8 mouse cellular contexts compared by ENCODE assay signal in genomic region chr5:3543629-3544479, GRCm38 (mm10). TPM values are rescaled to one million over a fixed set of nuclear protein-coding genes. Genes with fewer than 3 reads are reported as not detected.
DNase-seq lines count a peak whose midpoint lies in the region; ATAC-seq lines count a peak whose summit lies in the region.

TSS of gene Fam133b (plus strand) at chr5:3543833.

- H3K36me3 ChIP-seq in forebrain, embryonic 10.5 days (replicated peaks) = peaks cover 23% of the 10 kb centered on the region
- H3K36me3 ChIP-seq in heart, embryonic 16.5 days (ENCODE audit: control insufficient read depth, insufficient read depth) = 0 out of 2 replicates have a peak, but pooled peaks cover 3% of the 10 kb centered on the region
- peaks cover 11% of the 10 kb centered on the region for H3K36me3 ChIP-seq in liver, embryonic 15.5 days (replicated peaks)
- H3K36me3 ChIP-seq in neural tube, embryonic 12.5 days = peaks cover 4% of the 10 kb centered on the region; the same call in 1 of the 2 replicates

- H3K9ac ChIP-seq in heart, embryonic 16.5 days (ENCODE audit: low read length) = peak within 1 kb of the TSS; percentile 97
- peak within 1 kb of the TSS; percentile 97 for H3K9ac ChIP-seq in liver, embryonic 15.5 days
- peak within 1 kb of the TSS; percentile 82 for H3K9ac ChIP-seq in neural tube, embryonic 12.5 days

- 0 out of 2 replicates have a peak, but pooled peaks cover 5% of the 10 kb centered on the region for H3K9me3 ChIP-seq in forebrain, embryonic 10.5 days
- H3K9me3 ChIP-seq in heart, embryonic 16.5 days (replicated peaks; ENCODE audit: control insufficient read depth, low read length) = no peaks in the 10 kb centered on the region
- no peaks in the 10 kb centered on the region for H3K9me3 ChIP-seq in liver, embryonic 15.5 days (replicated peaks)
- no peaks in the 10 kb centered on the region for H3K9me3 ChIP-seq in neural tube, embryonic 12.5 days

- peak within 1 kb of the TSS; percentile 98 for H3K27ac ChIP-seq in forebrain, embryonic 10.5 days
- peak within 1 kb of the TSS; percentile 88 for H3K27ac ChIP-seq in heart, embryonic 16.5 days (ENCODE audit: low read length)
- peak within 1 kb of the TSS; percentile 84 for H3K27ac ChIP-seq in liver, embryonic 15.5 days (replicated peaks)
- H3K27ac ChIP-seq in neural tube, embryonic 12.5 days = peak within 1 kb of the TSS; percentile 70

- peak within 1 kb of the TSS; percentile 89 for H3K4me2 ChIP-seq in heart, embryonic 16.5 days (ENCODE audit: low read depth, low read length)
- H3K4me2 ChIP-seq in liver, embryonic 15.5 days = peak within 1 kb of the TSS; percentile 72
- H3K4me2 ChIP-seq in neural tube, embryonic 12.5 days (replicated peaks) = peak within 1 kb of the TSS; percentile 74

- peaks cover 20% of the 10 kb centered on the region for H3K4me1 ChIP-seq in forebrain, embryonic 10.5 days
- peaks cover 14% of the 10 kb centered on the region for H3K4me1 ChIP-seq in heart, embryonic 16.5 days (ENCODE audit: control insufficient read depth, insufficient read depth, low read length)
- peaks cover 26% of the 10 kb centered on the region for H3K4me1 ChIP-seq in liver, embryonic 15.5 days (replicated peaks)
- peaks cover 12% of the 10 kb centered on the region for H3K4me1 ChIP-seq in neural tube, embryonic 12.5 days

- WGBS in forebrain, embryonic 10.5 days = under 1% methylated on average over 77 of the region's 80 CpGs
- under 1% methylated on average over 78 of the region's 80 CpGs for WGBS in heart, embryonic 16.5 days
- under 1% methylated on average over 80 of the region's 80 CpGs for WGBS in liver, embryonic 15.5 days (ENCODE audit: insufficient replicate concordance)
- under 1% methylated on average over 80 of the region's 80 CpGs for WGBS in neural tube, embryonic 12.5 days

- H3K27me3 ChIP-seq in forebrain, embryonic 10.5 days (ENCODE audit: poor library complexity, severe bottlenecking) = no peaks in the 10 kb centered on the region
- H3K27me3 ChIP-seq in heart, embryonic 16.5 days (ENCODE audit: control insufficient read depth, insufficient read depth, low read length) = no peaks in the 10 kb centered on the region
- no peaks in the 10 kb centered on the region for H3K27me3 ChIP-seq in liver, embryonic 15.5 days
- no peaks in the 10 kb centered on the region for H3K27me3 ChIP-seq in neural tube, embryonic 12.5 days (replicated peaks)

- ATAC-seq in CD4-positive, CD25-positive, alpha-beta regulatory T cell, adult 4 months = peak; percentile 93
- peak; percentile 92 for ATAC-seq in heart, embryonic 16.5 days (replicated peaks; ENCODE audit: extremely low read depth, insufficient read depth, low FRiP score)
- ATAC-seq in liver, embryonic 15.5 days (ENCODE audit: insufficient read depth) = peak; percentile 92
- peak; percentile 96 for ATAC-seq in neural tube, embryonic 12.5 days (ENCODE audit: low FRiP score, low read depth)

- DNase-seq in c-Kit-negative CD71-positive TER-119-positive erythroid progenitor cells, embryonic 14.5 days (ENCODE audit: low read depth, low spot score) = peak; percentile 89
- DNase-seq in forebrain, embryonic 10.5 days (ENCODE audit: extremely low spot score, low spot score) = peak; percentile 94
- DNase-seq in kidney, postnatal 36 days = peak; percentile 95 to 99
- DNase-seq in telencephalon, adult 2 months (ENCODE audit: low read depth, low spot score) = peak; percentile 78

- peak within 1 kb of the TSS; percentile 96 for H3K4me3 ChIP-seq in forebrain, embryonic 10.5 days
- peak within 1 kb of the TSS; percentile 96 for H3K4me3 ChIP-seq in heart, embryonic 16.5 days (ENCODE audit: low read length)
- H3K4me3 ChIP-seq in liver, embryonic 15.5 days (replicated peaks) = peak within 1 kb of the TSS; percentile 98
- H3K4me3 ChIP-seq in neural tube, embryonic 12.5 days = peak within 1 kb of the TSS; percentile 87

RNA-seq across cellular contexts. Expression of gene Fam133b, which starts in this region (rescaled TPM):
- polyA plus RNA-seq in CD4-positive, CD25-positive, alpha-beta regulatory T cell, adult 4 months (2017; shearing (Covaris generic)) = 10 to 100 TPM; 44.0 to 54.2 TPM
- polyA plus RNA-seq in forebrain, embryonic 10.5 days (2016; fragmentation: Nextera tagmentation; extraction: Ambion mirVana) = 35.7 and 39.3 TPM in 2 replicates
- 15.2 TPM in 2 replicates for polyA plus RNA-seq in heart, embryonic 16.5 days (2015; fragmentation: Nextera tagmentation; extraction: Ambion mirVana)
- 8.6 and 9.2 TPM in 2 replicates for polyA plus RNA-seq in liver, embryonic 15.5 days (2015; fragmentation: Nextera tagmentation; extraction: Ambion mirVana)
- 31.6 and 35.1 TPM in 2 replicates for polyA plus RNA-seq in neural tube, embryonic 12.5 days (2016; fragmentation: Nextera tagmentation; extraction: Ambion mirVana)

Comparison
In these comparisons a context has a peak if more than half of its experiments do, and no peak if none do; other contexts are left out.
1. Peak in every context shown above with its lines: DNase-seq, ATAC-seq, H3K4me3 ChIP-seq and H3K27ac ChIP-seq.